Mouse (Mus musculus): ENCODE results near the gene Sbno2.

The Sbno2 gene

GRCm38 (mm10) chr10:80097275-80097674 lies 8.1 kb downstream of the Sbno2 start:
- in situ Hi-C loops (cut with MboI, MseI): no loop called here

GRCm38 (mm10) chr10:80095547-80095946 lies 9.8 kb downstream of the Sbno2 start:
- in situ Hi-C loops (cut with MboI, MseI): no loop called here

DNA sequence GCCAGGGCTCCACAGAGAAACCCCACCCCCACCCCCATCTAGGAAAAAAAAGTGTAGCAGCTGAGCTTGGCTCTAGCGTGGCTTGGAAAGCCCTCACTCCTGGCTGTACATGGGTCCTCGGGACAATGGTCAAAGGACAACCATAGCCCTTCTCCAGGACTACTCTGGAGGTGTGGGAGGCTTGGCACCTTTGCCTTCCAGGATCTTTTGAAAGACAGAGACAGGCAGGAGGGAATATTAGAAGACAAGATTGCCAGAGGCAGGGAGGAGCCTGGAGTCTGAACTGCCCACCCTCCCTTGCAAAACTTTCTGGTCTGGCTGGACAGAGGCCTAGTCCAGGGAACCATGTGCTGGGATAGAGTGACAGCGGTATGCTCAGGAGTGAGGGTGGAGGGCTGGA lies 10.7 kb downstream of the Sbno2 start:
- in situ Hi-C loops (cut with MboI, MseI): no loop called here

- in situ Hi-C loops (cut with MboI, MseI): no loop called here
These were observed 11.3 kb downstream of the Sbno2 start for GRCm38 (mm10) chr10:80094085-80094484.

GRCm38 (mm10) chr10:80092690-80093089 lies 12.7 kb downstream of the Sbno2 start:
- in situ Hi-C loops (cut with MboI, MseI): no loop called here

GRCm38 (mm10) chr10:80091527-80091926 lies 13.8 kb downstream of the Sbno2 start:
- in situ Hi-C loops (cut with MboI, MseI): no loop called here

DNA sequence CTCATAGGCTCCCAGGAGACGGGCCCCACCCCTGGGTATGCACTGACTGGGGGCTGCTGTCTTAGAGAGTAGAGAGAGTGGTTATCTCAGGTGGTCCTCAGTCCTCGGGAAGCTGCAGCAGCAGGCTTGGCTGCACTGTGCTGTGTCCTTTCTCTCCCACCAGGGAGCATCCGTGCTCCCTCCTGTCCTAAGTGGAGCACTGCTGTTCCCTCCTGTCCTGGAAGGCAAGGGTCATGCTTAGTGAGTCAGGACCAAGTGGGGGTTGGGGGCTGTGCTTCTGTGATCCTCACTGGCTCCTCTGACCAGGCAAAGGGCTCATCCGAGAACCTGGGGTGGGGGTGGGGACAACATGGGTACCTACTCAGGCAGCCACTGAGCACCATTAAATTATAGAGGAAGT lies 16.2 kb downstream of the Sbno2 start:
- in situ Hi-C loops (cut with MboI, MseI): no loop called here

DNA sequence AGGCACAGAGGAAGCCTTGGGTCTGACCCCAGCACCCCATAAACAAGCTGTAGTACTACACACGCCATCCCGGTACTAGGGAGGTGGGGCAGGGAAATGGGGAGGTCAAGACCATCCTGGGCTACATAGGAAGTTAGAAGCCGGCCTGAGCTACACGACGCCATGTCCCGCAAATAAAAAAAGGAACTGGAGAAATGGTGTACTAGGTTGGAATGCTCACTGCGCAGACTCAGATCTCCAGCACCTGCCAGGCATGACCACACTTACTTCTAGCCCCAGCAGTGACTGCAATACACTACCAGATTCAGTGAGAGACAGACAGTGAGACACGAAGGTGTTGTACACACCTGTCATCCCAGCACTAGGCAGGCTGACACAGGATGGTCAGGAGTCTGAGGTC lies 17.9 kb downstream of the Sbno2 start:
- in situ Hi-C loops (cut with MboI, MseI): no loop called here

DNA sequence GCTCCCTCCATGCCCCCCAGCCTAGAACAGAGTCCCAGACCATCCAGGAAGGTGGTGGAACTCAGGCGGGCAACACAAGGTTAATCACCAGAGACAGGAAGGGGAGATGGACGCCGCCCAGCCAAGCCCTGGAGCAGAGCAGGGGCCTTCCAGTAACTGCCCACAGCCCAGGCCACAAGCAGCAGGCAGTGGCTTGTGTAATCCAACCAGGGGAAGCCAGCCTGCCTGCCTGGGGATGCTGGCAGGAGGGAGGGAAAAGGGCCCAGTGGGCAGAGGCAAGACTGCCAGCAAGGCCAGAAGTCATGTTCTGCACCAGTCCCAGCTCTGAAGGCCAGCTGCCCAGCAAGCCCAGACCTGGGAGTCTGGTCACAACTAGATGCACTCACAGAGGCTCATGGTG lies 18.5 kb downstream of the Sbno2 start:
- in situ Hi-C loops (cut with MboI, MseI): no loop called here

GRCm38 (mm10) chr10:80084817-80085487 lies 20.4 kb downstream of the Sbno2 start:
- in situ Hi-C loops (cut with MboI, MseI): no loop called here

- in situ Hi-C loops (cut with MboI, MseI): no loop called here
These were observed 24.3 kb downstream of the Sbno2 start for GRCm38 (mm10) chr10:80081075-80081474.

DNA sequence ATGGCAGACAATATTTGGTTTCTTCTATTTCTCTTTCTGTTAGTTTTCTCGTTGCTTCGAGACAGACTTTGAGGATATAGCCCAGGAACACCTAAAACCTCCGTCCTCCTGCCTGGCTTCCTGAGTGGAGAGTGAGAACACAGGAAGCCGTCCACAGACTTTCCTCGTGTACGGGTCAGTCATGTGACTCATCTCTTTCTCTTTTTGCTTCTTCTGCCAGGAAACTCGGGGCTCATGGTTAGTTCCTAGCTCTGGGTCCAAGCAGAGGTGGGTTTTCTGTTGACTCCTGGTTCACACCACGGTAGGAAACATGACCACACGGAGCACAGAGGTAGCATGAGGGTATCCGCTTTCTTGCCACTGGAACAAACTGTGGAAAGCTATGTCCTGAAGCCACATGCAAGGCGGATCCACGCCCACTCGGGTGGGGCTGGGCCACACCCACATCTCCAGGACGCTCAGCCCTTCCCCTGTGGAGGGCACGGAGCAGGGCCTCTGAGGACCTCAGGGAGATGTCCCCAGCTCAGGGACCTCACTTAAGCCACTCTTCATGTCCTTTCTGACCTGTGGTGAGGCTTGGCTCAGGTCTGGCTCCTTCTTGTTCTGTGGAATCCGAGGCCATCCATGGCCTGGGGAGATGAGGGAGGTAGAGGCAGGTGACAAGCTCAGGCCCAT lies 24.8 kb downstream of the Sbno2 start:
- in situ Hi-C loops (cut with MboI, MseI): no loop called here

- in situ Hi-C loops (cut with MboI, MseI): no loop called here
These were observed 27.0 kb downstream of the Sbno2 start for GRCm38 (mm10) chr10:80078366-80078765.

DNA sequence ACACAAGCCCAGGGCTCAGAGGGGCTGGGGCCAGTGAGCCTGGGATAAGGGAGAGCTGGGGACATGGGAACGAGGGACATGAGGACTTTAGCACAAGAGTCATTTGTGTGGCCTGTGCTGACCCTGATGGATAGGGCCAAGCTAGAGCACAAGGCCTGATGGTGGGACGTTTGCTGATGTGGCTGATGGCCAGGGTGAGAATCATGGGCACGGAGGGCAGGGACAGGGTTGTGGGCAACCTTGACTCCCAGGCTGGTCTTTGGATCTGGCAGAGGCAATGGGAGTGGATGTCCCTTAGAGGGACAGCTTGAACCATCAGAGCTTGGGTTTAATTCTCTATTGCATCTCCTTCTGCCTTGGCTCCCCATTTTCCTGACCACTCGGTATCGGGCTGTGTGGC lies 28.1 kb downstream of the Sbno2 start:
- in situ Hi-C loops (cut with MboI, MseI): no loop called here

DNA sequence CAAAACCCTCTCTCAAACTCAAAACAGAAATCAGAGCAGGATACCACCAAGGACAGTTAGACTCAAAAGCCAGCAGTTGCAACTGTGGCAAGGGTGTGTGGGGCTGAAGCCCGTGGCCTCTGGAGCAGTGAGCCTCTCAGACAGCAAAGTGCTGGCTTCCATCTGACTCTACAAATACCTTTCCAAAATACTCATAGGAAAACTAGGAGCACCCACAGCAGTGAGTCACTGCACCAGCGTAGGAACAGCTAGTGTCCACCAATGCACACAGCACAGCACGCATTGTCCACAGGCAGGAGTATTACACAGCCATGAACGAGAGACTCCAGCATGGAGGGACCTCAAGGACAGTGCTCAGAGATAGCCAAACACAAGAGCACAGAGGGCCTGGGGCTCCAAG lies 29.0 kb downstream of the Sbno2 start:
- in situ Hi-C loops (cut with MboI, MseI): no loop called here

DNA sequence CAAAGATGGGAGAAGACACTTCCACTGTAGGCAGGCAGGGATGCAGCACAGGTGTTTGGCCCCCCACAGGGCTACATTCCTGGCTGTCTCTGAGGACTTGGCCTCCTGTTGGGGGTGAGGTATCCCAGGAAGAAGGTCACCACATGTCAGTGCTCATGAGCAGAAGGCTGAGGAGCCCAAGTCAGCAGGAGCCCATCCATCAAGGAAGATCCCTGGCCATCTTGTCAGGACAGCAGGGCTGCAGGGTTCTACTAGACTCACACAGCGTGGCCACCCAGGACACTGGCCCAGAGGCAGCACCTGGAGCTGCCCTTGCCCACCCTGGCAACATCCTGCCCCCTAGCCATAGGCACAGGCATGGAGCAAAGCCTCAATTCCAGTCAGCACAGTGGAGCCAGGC lies 29.4 kb downstream of the Sbno2 start:
- in situ Hi-C loops (cut with MboI, MseI): no loop called here

DNA sequence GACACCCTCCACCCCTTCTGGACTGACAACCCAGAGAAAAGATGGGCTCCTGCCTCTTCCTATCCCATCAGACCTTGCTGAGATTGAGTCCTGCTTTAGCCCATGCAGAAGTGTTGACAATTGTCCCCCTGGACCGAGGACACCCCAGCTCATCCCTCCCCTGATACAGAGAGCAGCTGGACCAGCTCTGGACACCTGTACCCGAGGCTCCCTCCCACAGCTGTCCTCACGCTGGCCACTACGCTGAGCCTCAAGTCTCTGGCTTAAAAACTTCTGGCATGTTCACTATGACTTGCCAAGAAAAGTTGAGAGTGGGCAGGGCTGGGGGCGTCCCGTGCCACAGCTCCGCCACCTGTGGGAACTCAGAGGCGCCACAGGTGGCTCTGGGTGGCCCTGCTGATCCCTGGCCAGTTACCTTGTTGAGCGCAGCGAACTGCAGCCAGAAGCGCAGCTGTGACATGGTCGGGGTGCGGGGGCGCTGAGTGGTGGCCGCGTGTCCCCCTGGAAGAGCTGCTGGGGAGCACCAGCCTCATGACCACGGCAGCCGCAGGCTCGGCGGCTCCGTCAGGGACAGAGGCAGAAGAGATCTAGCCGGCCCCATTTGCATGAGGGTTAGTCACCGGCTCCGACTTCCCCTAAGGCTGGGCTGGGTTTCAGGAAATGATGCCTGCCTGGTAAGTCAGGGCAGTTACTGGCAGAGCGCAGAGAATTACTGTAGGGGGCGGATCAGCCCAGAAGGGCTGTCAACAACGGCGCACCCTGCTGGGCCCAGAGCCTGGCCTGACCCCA lies 30.4 kb downstream of the Sbno2 start:
- in situ Hi-C loops (cut with MboI, MseI): no loop called here

GRCm38 (mm10) chr10:80072623-80073489 lies 32.5 kb downstream of the Sbno2 start:
- in situ Hi-C loops (cut with MboI, MseI): no loop called here

- in situ Hi-C loops (cut with MboI, MseI): no loop called here
These were observed 33.9 kb downstream of the Sbno2 start for GRCm38 (mm10) chr10:80071516-80071900.

DNA sequence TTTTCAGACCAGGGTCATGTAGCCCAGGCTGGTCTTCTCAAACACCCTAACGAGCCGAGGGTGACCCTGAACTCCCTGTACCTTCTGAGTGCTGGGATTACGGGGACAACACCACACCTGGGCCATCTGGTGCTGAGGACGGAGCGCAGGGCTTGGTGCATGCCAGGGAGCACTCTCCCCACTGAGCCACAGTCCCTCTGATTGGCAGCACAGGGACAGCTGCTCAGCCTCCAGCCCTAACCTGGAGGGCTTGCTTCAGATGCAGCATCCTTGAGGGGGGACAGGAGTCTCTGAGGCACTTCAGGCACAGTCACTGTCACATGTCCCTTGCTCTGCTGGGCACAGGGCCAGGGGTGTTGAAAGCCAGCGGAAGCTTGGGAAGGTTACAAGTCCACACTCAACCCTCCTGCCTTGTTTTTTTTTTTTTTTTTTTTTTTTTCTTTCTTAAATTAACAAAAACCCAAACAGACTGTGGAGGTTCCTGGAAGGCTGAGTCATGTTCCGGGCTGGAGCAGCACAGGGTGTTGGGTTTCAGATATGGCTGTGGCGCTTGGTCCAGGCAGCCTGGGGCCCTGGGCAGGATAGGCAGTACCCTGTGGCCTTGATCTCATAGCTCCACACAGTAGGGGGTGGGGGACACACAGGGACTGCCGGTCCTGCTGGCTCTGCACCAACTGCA lies 34.4 kb downstream of the Sbno2 start:
- in situ Hi-C loops (cut with MboI, MseI): no loop called here

GRCm38 (mm10) chr10:80069948-80070450 lies 35.4 kb downstream of the Sbno2 start:
- in situ Hi-C loops (cut with MboI, MseI): no loop called here
